Mouse (Mus musculus) heart, embryonic 11.5 days (tissue): ENCODE measurements at regions not wholly inside any gene's neighbourhood (a gene's known extent, or its start where the extent isn't known, plus 50 kb on each side); places are given as distances from the start of the nearest gene placed in this dataset.

Source experiments
- ATAC-seq: fragments of 200-750 bp; cut with Nextera tagmentation; replicated peaks from 2 replicates; pipeline ENCODE4 v1.8.0; 2017; ENCODE audit warnings: moderate library complexity; ENCODE audit not compliant: insufficient number of reproducible peaks, low FRiP score, low TSS enrichment
- H3K27ac ChIP-seq: fragments of 300-500 bp; sonication (generic); 2 replicates; pipeline ENCODE4 v1.5.1; 2014; ENCODE audit warnings: mild to moderate bottlenecking, low read depth, low read length
- H3K27me3 ChIP-seq: fragments of 300-500 bp; sonication (generic); 2 replicates; pipeline ENCODE4 v1.6.1; 2014; ENCODE audit warnings: mild to moderate bottlenecking, low read length, mixed read lengths; ENCODE audit not compliant: control insufficient read depth, insufficient read depth
- H3K36me3 ChIP-seq: fragments of 300-500 bp; sonication (generic); 2 replicates; pipeline ENCODE4 v1.6.1; 2014; ENCODE audit warnings: mild to moderate bottlenecking, low read length, moderate library complexity, mixed read lengths; ENCODE audit not compliant: control insufficient read depth, insufficient read depth
- H3K4me1 ChIP-seq: fragments of 300-500 bp; sonication (generic); 2 replicates; pipeline ENCODE4 v1.6.1; 2014; ENCODE audit warnings: low read length; ENCODE audit not compliant: control insufficient read depth, insufficient read depth
- H3K4me2 ChIP-seq: fragments of 300-500 bp; sonication (generic); 2 replicates; pipeline ENCODE4 v1.6.1; 2014; ENCODE audit warnings: mild to moderate bottlenecking, moderate library complexity
- H3K4me3 ChIP-seq: fragments of 300-500 bp; sonication (generic); 2 replicates; pipeline ENCODE4 v1.5.1; 2014; ENCODE audit warnings: low read depth, low read length
- H3K9ac ChIP-seq: fragments of 300-500 bp; sonication (generic); 2 replicates; pipeline ENCODE4 v1.6.1; 2014; ENCODE audit warnings: mild to moderate bottlenecking, low read depth, low read length, moderate library complexity
- H3K9me3 ChIP-seq: fragments of 300-500 bp; sonication (generic); replicated peaks from 2 replicates; pipeline ENCODE4 v1.6.1; 2016; ENCODE audit warnings: low read length; ENCODE audit not compliant: control insufficient read depth
- WGBS: fragments of 180-500 bp; shearing (Covaris S2); extraction: QIAGEN DNeasy Blood & Tissue Kit; methylation state at CpG from one replicate; pipeline ENCODE4 v1.1.7; 2014; ENCODE audit not compliant: insufficient replicate concordance; 5-methylcytosine and 5-hydroxymethylcytosine counted together

GRCm38 (mm10) chr17:75808025-75808424 lies 256.3 kb upstream of the Fam98a start:
- no peaks in the 10 kb centered on the region for H3K36me3 ChIP-seq
- no peak overlapping the region for H3K4me2 ChIP-seq
- H3K27me3 ChIP-seq: no peaks in the 10 kb centered on the region
- H3K4me1 ChIP-seq: no peaks in the 10 kb centered on the region
- 50% methylated on average over 1 of the region's 1 CpGs for WGBS
- H3K9me3 ChIP-seq: no peaks in the 10 kb centered on the region
- no peak overlapping the region for H3K9ac ChIP-seq
- peak; percentile 69 for ATAC-seq
- H3K4me3 ChIP-seq: no peak overlapping the region
- 0 out of 2 replicates have a peak overlapping the region, but pooled peaks have one; percentile 22 for H3K27ac ChIP-seq

GRCm38 (mm10) chr17:75804358-75804757 lies 252.6 kb upstream of the Fam98a start:
- ATAC-seq: no peak
- no peaks in the 10 kb centered on the region for H3K9me3 ChIP-seq
- WGBS: 77% methylated on average over 1 of the region's 1 CpGs
- H3K27me3 ChIP-seq: no peaks in the 10 kb centered on the region
- H3K4me3 ChIP-seq: no peak overlapping the region
- H3K4me1 ChIP-seq: no peaks in the 10 kb centered on the region
- H3K4me2 ChIP-seq: no peak overlapping the region
- H3K36me3 ChIP-seq: no peaks in the 10 kb centered on the region
- no peak overlapping the region for H3K9ac ChIP-seq
- H3K27ac ChIP-seq: no peak overlapping the region

- ATAC-seq: no peak
- WGBS: 86% methylated on average over 3 of the region's 3 CpGs
- no peak overlapping the region for H3K27ac ChIP-seq
Measured at GRCm38 (mm10) chr17:75796380-75796779, 244.6 kb upstream of the Fam98a start.

GRCm38 (mm10) chr17:75795772-75796171 lies 244.0 kb upstream of the Fam98a start:
- H3K36me3 ChIP-seq: no peaks in the 10 kb centered on the region
- WGBS: 85% methylated on average over 3 of the region's 3 CpGs
- H3K9me3 ChIP-seq: no peaks in the 10 kb centered on the region
- no peak overlapping the region for H3K4me2 ChIP-seq
- H3K27ac ChIP-seq: no peak overlapping the region
- no peak overlapping the region for H3K4me3 ChIP-seq
- no peaks in the 10 kb centered on the region for H3K4me1 ChIP-seq
- no peaks in the 10 kb centered on the region for H3K27me3 ChIP-seq
- no peak for ATAC-seq
- no peak overlapping the region for H3K9ac ChIP-seq

More at GRCm38 (mm10) chr17:75796380-75796779, 244.6 kb upstream of the Fam98a start:
- Histone ChIP-seq H3K4me2 (no peak overlapping the region), H3K36me3 (no peaks in the 10 kb centered on the region), H3K4me1 (no peaks in the 10 kb centered on the region), H3K4me3 (no peak overlapping the region), H3K27me3 (no peaks in the 10 kb centered on the region), H3K9ac (no peak overlapping the region), H3K9me3 (no peaks in the 10 kb centered on the region)

- Histone ChIP-seq H3K27ac (no peak overlapping the region), H3K9me3 (no peaks in the 10 kb centered on the region), H3K9ac (no peak overlapping the region), H3K27me3 (no peaks in the 10 kb centered on the region), H3K4me3 (no peak overlapping the region), H3K36me3 (no peaks in the 10 kb centered on the region), H3K4me2 (no peak overlapping the region), H3K4me1 (no peaks in the 10 kb centered on the region)
- 42% methylated on average over 2 of the region's 2 CpGs for WGBS
- ATAC-seq: no peak
Measured at GRCm38 (mm10) chr17:75779770-75780169, 228.0 kb upstream of the Fam98a start.

- no peak overlapping the region for H3K27ac ChIP-seq
- H3K9ac ChIP-seq: no peak overlapping the region
- no peak for ATAC-seq
- H3K9me3 ChIP-seq: no peaks in the 10 kb centered on the region
- no peak overlapping the region for H3K4me2 ChIP-seq
- H3K36me3 ChIP-seq: no peaks in the 10 kb centered on the region
- H3K4me1 ChIP-seq: no peaks in the 10 kb centered on the region
- WGBS: 71% methylated on average over 7 of the region's 7 CpGs
- no peak overlapping the region for H3K4me3 ChIP-seq
- H3K27me3 ChIP-seq: no peaks in the 10 kb centered on the region
Measured at GRCm38 (mm10) chr17:75776611-75777010, 224.9 kb upstream of the Fam98a start.

GRCm38 (mm10) chr17:75775518-75775917 lies 223.8 kb upstream of the Fam98a start:
- WGBS: 79% methylated on average over 3 of the region's 3 CpGs
- no peak overlapping the region for H3K4me3 ChIP-seq
- no peak for ATAC-seq

GRCm38 (mm10) chr17:75772861-75773260 lies 221.1 kb upstream of the Fam98a start:
- Histone ChIP-seq H3K27ac (no peak overlapping the region), H3K9me3 (no peaks in the 10 kb centered on the region; the same call in 1 of the 2 replicates)
- no peak for ATAC-seq

More at GRCm38 (mm10) chr17:75775518-75775917, 223.8 kb upstream of the Fam98a start:
- H3K9me3 ChIP-seq: no peaks in the 10 kb centered on the region
- no peaks in the 10 kb centered on the region for H3K27me3 ChIP-seq
- H3K4me2 ChIP-seq: no peak overlapping the region
- H3K4me1 ChIP-seq: no peaks in the 10 kb centered on the region
- no peaks in the 10 kb centered on the region for H3K36me3 ChIP-seq
- H3K27ac ChIP-seq: no peak overlapping the region
- H3K9ac ChIP-seq: no peak overlapping the region

GRCm38 (mm10) chr17:75768654-75769053 lies 216.9 kb upstream of the Fam98a start:
- no peak for ATAC-seq
- H3K9ac ChIP-seq: no peak overlapping the region
- H3K4me3 ChIP-seq: no peak overlapping the region
- H3K27ac ChIP-seq: no peak overlapping the region
- H3K4me1 ChIP-seq: no peaks in the 10 kb centered on the region
- H3K27me3 ChIP-seq: no peaks in the 10 kb centered on the region
- no peaks in the 10 kb centered on the region; the same call in 1 of the 2 replicates for H3K9me3 ChIP-seq
- H3K36me3 ChIP-seq: no peaks in the 10 kb centered on the region
- H3K4me2 ChIP-seq: no peak overlapping the region
- 76% methylated on average over 6 of the region's 6 CpGs for WGBS

More at GRCm38 (mm10) chr17:75772861-75773260, 221.1 kb upstream of the Fam98a start:
- H3K4me3 ChIP-seq: no peak overlapping the region
- H3K4me1 ChIP-seq: no peaks in the 10 kb centered on the region
- H3K9ac ChIP-seq: no peak overlapping the region
- no peaks in the 10 kb centered on the region for H3K36me3 ChIP-seq
- no peaks in the 10 kb centered on the region for H3K27me3 ChIP-seq
- no peak overlapping the region for H3K4me2 ChIP-seq
